Mouse (Mus musculus) brain, adult 10 weeks (tissue): ENCODE data around the gene Vma21. TPM values are rescaled to one million over a fixed set of nuclear protein-coding genes. Genes with fewer than 3 reads are reported as not detected.

Experiments
- polyA plus RNA-seq: library from polyadenylated mRNA; stranded (reverse); fragments of 350-450 nt; fragmentation: Illumina TruSeq; extraction: RNeasy Lipid Tissue Mini Kit (QIAGEN cat#74804); gene quantifications from one replicate; pipeline ENCODE4 v1.2.3, GENCODE M21; 2015; ENCODE audit warnings: low read depth, low replicate concordance

The Vma21 gene
- polyA plus RNA-seq = 51.2 TPM

GRCm38 (mm10) chrX:71815631-71816345, at the start of gene Vma21:
TSS of gene Vma21 (plus strand) at chrX:71815924.

Other genes with a start within 250 kb of the Vma21 start
- gene Gpr50, start 152.3 kb upstream of the Vma21 start, polyA plus RNA-seq = 0.37 TPM
- gene Gm1141, start 105.1 kb downstream of the Vma21 start, polyA plus RNA-seq = not detected
- 22.5 TPM for gene Prrg3, start 146.7 kb downstream of the Vma21 start, polyA plus RNA-seq
- gene Fate1, start 157.1 kb downstream of the Vma21 start, polyA plus RNA-seq = not detected
- 0.33 TPM for gene Cnga2, start 175.9 kb downstream of the Vma21 start, polyA plus RNA-seq